Mouse (Mus musculus) hindbrain, embryonic 10.5 days (tissue): ENCODE results near the gene Cox6b2. TPM values are rescaled to one million over a fixed set of nuclear protein-coding genes. Genes with fewer than 3 reads are reported as not detected.
A peak's percentile ranks its signal among the peaks of the same experiment; 100 is the strongest.

Experiments
- DNase-seq: peaks from one replicate; pipeline ENCODE4 v3.0.0-alpha.2; 2017; ENCODE audit warnings: low spot score
- H3K27ac ChIP-seq: fragments of 300-500 bp; sonication (generic); 2 replicates; pipeline ENCODE4 v1.5.1; 2016; ENCODE audit warnings: mild to moderate bottlenecking, moderate library complexity
- H3K27me3 ChIP-seq: fragments of 300-500 bp; sonication (generic); 2 replicates; pipeline ENCODE4 v1.6.1; 2016; ENCODE audit warnings: mild to moderate bottlenecking; ENCODE audit not compliant: poor library complexity, insufficient read depth, severe bottlenecking
- H3K36me3 ChIP-seq: fragments of 300-500 bp; sonication (generic); 2 replicates; pipeline ENCODE4 v1.6.1; 2016; ENCODE audit warnings: mild to moderate bottlenecking, moderate library complexity
- H3K4me1 ChIP-seq: fragments of 300-500 bp; sonication (generic); replicated peaks from 2 replicates; pipeline ENCODE4 v1.6.1; 2016; ENCODE audit warnings: mild to moderate bottlenecking
- H3K4me3 ChIP-seq: fragments of 300-500 bp; sonication (generic); 2 replicates; pipeline ENCODE4 v1.5.1; 2016; ENCODE audit warnings: mild to moderate bottlenecking, moderate library complexity
- H3K9me3 ChIP-seq: fragments of 300-500 bp; sonication (generic); 2 replicates; pipeline ENCODE4 v1.6.1; 2016; ENCODE audit warnings: mild to moderate bottlenecking, moderate library complexity
- WGBS: fragments of 180-500 bp; shearing (Covaris S2); methylation state at CpG from one replicate; pipeline ENCODE4 v1.1.7; 2016; 5-methylcytosine and 5-hydroxymethylcytosine counted together
- polyA plus RNA-seq: library from polyadenylated mRNA; unstranded; fragments of >200 nt; fragmentation: Nextera tagmentation; extraction: Ambion mirVana; gene quantifications from 2 replicates; pipeline ENCODE4 v1.2.1, GENCODE M21; 2016

Cox6b2 gene
- polyA plus RNA-seq, 1 experiment from 2014 or later = 46.1 TPM

GRCm38 (mm10) chr7:4725169-4725568 lies 27.7 kb downstream of the Cox6b2 start, which contains the start of gene Tmem150b:
Tmem150b (minus strand) TSS chr7:4725249.
- no peaks in the 10 kb centered on the region for H3K27me3 ChIP-seq
- no peak for DNase-seq
- H3K4me3 ChIP-seq = no peak within 1 kb of the TSS
- H3K4me1 ChIP-seq = no peaks in the 10 kb centered on the region
- H3K9me3 ChIP-seq = no peaks in the 10 kb centered on the region
- H3K27ac ChIP-seq = no peak within 1 kb of the TSS
- 89% methylated on average over 7 of the region's 7 CpGs for WGBS
- no peaks in the 10 kb centered on the region for H3K36me3 ChIP-seq

GRCm38 (mm10) chr7:4724359-4724758 lies 28.5 kb downstream of the Cox6b2 start:
- H3K27me3 ChIP-seq = no peaks in the 10 kb centered on the region
- no peaks in the 10 kb centered on the region for H3K36me3 ChIP-seq
- no peak overlapping the region for H3K4me3 ChIP-seq
- H3K4me1 ChIP-seq = no peaks in the 10 kb centered on the region
- WGBS = 83% methylated on average over 3 of the region's 3 CpGs
- no peak overlapping the region for H3K27ac ChIP-seq
- no peak for DNase-seq
- H3K9me3 ChIP-seq = no peaks in the 10 kb centered on the region

- no peak for DNase-seq
- Histone ChIP-seq H3K27ac (no peak overlapping the region; the same call in 1 of the 2 replicates), H3K4me3 (peak overlapping the region; percentile 38), H3K4me1 (no peaks in the 10 kb centered on the region), H3K36me3 (no peaks in the 10 kb centered on the region), H3K27me3 (no peaks in the 10 kb centered on the region), H3K9me3 (no peaks in the 10 kb centered on the region)
- WGBS = 42% methylated on average over 12 of the region's 12 CpGs
Measured at GRCm38 (mm10) chr7:4723508-4723907, 29.4 kb downstream of the Cox6b2 start.

GRCm38 (mm10) chr7:4719276-4719675 lies 33.6 kb downstream of the Cox6b2 start:
- no peaks in the 10 kb centered on the region for H3K4me1 ChIP-seq
- 96% methylated on average over 3 of the region's 3 CpGs for WGBS
- DNase-seq = no peak
- no peak overlapping the region for H3K27ac ChIP-seq
- no peaks in the 10 kb centered on the region for H3K9me3 ChIP-seq
- H3K36me3 ChIP-seq = peaks cover 40% of the 10 kb centered on the region
- H3K4me3 ChIP-seq = no peak overlapping the region
- no peaks in the 10 kb centered on the region for H3K27me3 ChIP-seq

- Histone ChIP-seq H3K4me1 (no peaks in the 10 kb centered on the region), H3K27ac (no peak overlapping the region), H3K9me3 (no peaks in the 10 kb centered on the region), H3K4me3 (no peak overlapping the region), H3K36me3 (peaks cover 63% of the 10 kb centered on the region), H3K27me3 (no peaks in the 10 kb centered on the region)
- DNase-seq = no peak
- 75% methylated on average over 6 of the region's 6 CpGs for WGBS
Measured at GRCm38 (mm10) chr7:4716955-4717354, 35.9 kb downstream of the Cox6b2 start.

- Histone ChIP-seq H3K4me3 (no peak overlapping the region), H3K27me3 (no peaks in the 10 kb centered on the region), H3K9me3 (no peaks in the 10 kb centered on the region), H3K27ac (no peak overlapping the region), H3K4me1 (no peaks in the 10 kb centered on the region), H3K36me3 (peaks cover 99% of the 10 kb centered on the region)
- DNase-seq = no peak
- 83% methylated on average over 3 of the region's 3 CpGs for WGBS
Measured at GRCm38 (mm10) chr7:4712594-4712993, 40.3 kb downstream of the Cox6b2 start.

- WGBS = 40% methylated on average over 18 of the region's 18 CpGs
- Histone ChIP-seq H3K4me3 (no peak overlapping the region), H3K36me3 (peaks cover 99% of the 10 kb centered on the region), H3K27ac (no peak overlapping the region), H3K27me3 (no peaks in the 10 kb centered on the region), H3K4me1 (peaks cover 9% of the 10 kb centered on the region), H3K9me3 (no peaks in the 10 kb centered on the region)
- peak; percentile 55 for DNase-seq
Measured at GRCm38 (mm10) chr7:4705098-4705497, 47.8 kb downstream of the Cox6b2 start.

- Histone ChIP-seq H3K27me3 (no peaks in the 10 kb centered on the region), H3K36me3 (peaks cover 99% of the 10 kb centered on the region), H3K27ac (no peak overlapping the region), H3K9me3 (no peaks in the 10 kb centered on the region), H3K4me3 (no peak overlapping the region), H3K4me1 (peaks cover 9% of the 10 kb centered on the region)
- 92% methylated on average over 7 of the region's 7 CpGs for WGBS
- DNase-seq = no peak
Measured at GRCm38 (mm10) chr7:4703195-4703594, 49.7 kb downstream of the Cox6b2 start.

GRCm38 (mm10) chr7:4702334-4702733 lies 50.6 kb downstream of the Cox6b2 start:
- Histone ChIP-seq H3K9me3 (no peaks in the 10 kb centered on the region), H3K4me3 (no peak overlapping the region), H3K36me3 (peaks cover 99% of the 10 kb centered on the region), H3K4me1 (peaks cover 9% of the 10 kb centered on the region), H3K27me3 (no peaks in the 10 kb centered on the region), H3K27ac (0 out of 2 replicates have a peak overlapping the region, but pooled peaks have one; percentile 30)
- 34% methylated on average over 8 of the region's 8 CpGs for WGBS
- no peak for DNase-seq

Other genes with a start within 250 kb of the Cox6b2 start
- gene Tnnt1, start 236.7 kb downstream of the Cox6b2 start, polyA plus RNA-seq = 5.7 and 6.2 TPM in 2 replicates
- gene Tnni3, start 228.9 kb downstream of the Cox6b2 start, polyA plus RNA-seq = 2.5 and 3.5 TPM in 2 replicates
- gene Dnaaf3, start 220.6 kb downstream of the Cox6b2 start, polyA plus RNA-seq = 2.5 and 2.9 TPM in 2 replicates
- gene Syt5, start 205.6 kb downstream of the Cox6b2 start, polyA plus RNA-seq = 5.0 and 15.2 TPM in 2 replicates
- not detected in 2 replicates for gene Ptprh, start 149.1 kb downstream of the Cox6b2 start, polyA plus RNA-seq
- gene Tmem86b, start 121.7 kb downstream of the Cox6b2 start, polyA plus RNA-seq = 2.1 and 2.2 TPM in 2 replicates
- gene Ppp6r1, start 94.1 kb downstream of the Cox6b2 start, polyA plus RNA-seq = 9.4 and 11.5 TPM in 2 replicates
- gene Hspbp1, start 68.0 kb downstream of the Cox6b2 start, polyA plus RNA-seq = 131 and 139 TPM in 2 replicates
- gene Brsk1, start 62.5 kb downstream of the Cox6b2 start, polyA plus RNA-seq = 1.7 and 2.8 TPM in 2 replicates
- 0.14 and 0.17 TPM in 2 replicates for gene Tmem150b, start 27.8 kb downstream of the Cox6b2 start, polyA plus RNA-seq
- 94.8 and 106 TPM in 2 replicates for gene Kmt5c, start 13.0 kb downstream of the Cox6b2 start, polyA plus RNA-seq
- gene Fam71e2, start 18.2 kb upstream of the Cox6b2 start, polyA plus RNA-seq = not detected in 2 replicates
- 0.44 and 0.96 TPM in 2 replicates for gene Il11, start 29.8 kb upstream of the Cox6b2 start, polyA plus RNA-seq
- gene Tmem190, start 29.8 kb upstream of the Cox6b2 start, polyA plus RNA-seq = 0.30 TPM in 1 of 2 replicates, not detected in the other
- 2.6 and 4.3 TPM in 2 replicates for gene Tmem238, start 36.6 kb upstream of the Cox6b2 start, polyA plus RNA-seq
- gene Rpl28, start 39.8 kb upstream of the Cox6b2 start, polyA plus RNA-seq = 378 and 382 TPM in 2 replicates
- gene Ube2s, start 59.5 kb upstream of the Cox6b2 start, polyA plus RNA-seq = 414 and 452 TPM in 2 replicates
- 0.68 and 1.8 TPM in 2 replicates for gene Shisa7, start 91.6 kb upstream of the Cox6b2 start, polyA plus RNA-seq
- 2.6 and 3.3 TPM in 2 replicates for gene Isoc2b, start 117.2 kb upstream of the Cox6b2 start, polyA plus RNA-seq
- 0.73 and 0.82 TPM in 2 replicates for gene Isoc2a, start 124.1 kb upstream of the Cox6b2 start, polyA plus RNA-seq
- gene Gm36210, start 153.4 kb upstream of the Cox6b2 start, polyA plus RNA-seq = not detected in 2 replicates
- gene Zfp628, start 162.1 kb upstream of the Cox6b2 start, polyA plus RNA-seq = 5.3 and 6.5 TPM in 2 replicates
- 5.2 and 9.6 TPM in 2 replicates for gene Nat14, start 168.9 kb upstream of the Cox6b2 start, polyA plus RNA-seq
- 1.0 and 1.7 TPM in 2 replicates for gene Ssc5d, start 172.7 kb upstream of the Cox6b2 start, polyA plus RNA-seq
- not detected in 2 replicates for gene Sbk2, start 211.3 kb upstream of the Cox6b2 start, polyA plus RNA-seq
- 0.10 TPM in 1 of 2 replicates, not detected in the other for gene Sbk3, start 218.1 kb upstream of the Cox6b2 start, polyA plus RNA-seq
- 31.8 and 43.1 TPM in 2 replicates for gene Zfp579, start 243.1 kb upstream of the Cox6b2 start, polyA plus RNA-seq